Comparison of ENCODE assay signal across 12 mouse cellular contexts in genomic region chr9:90250964-90251750, GRCm38 (mm10). TPM values are rescaled to one million over a fixed set of nuclear protein-coding genes. Genes with fewer than 3 reads are reported as not detected.
A peak's percentile ranks its signal among the peaks of the same experiment; 100 is the strongest.
DNase-seq lines count a peak whose midpoint lies in the region; ATAC-seq and TF ChIP-seq lines count a peak whose summit lies in the region.
"Had no signal": no experiment of that assay in that cellular context is flagged by ENCODE, and none has a peak within 500 bp of the region (broad histone marks: within the 10 kb centered on the region; RNA-seq: fewer than 3 reads in every experiment).

No protein-coding gene starts in this region.

- no peak for DNase-seq in frontal cortex, postnatal 25 days (ENCODE audit: low spot score in 2 of 2)
- DNase-seq in MEL (ENCODE audit: low read depth, low spot score), result peak; percentile 68
- peak; percentile 31 for DNase-seq in liver, postnatal 0 days
- DNase-seq in layer of hippocampus, adult 8-10 months (ENCODE audit: low spot score in 2 of 2), result no peak
- no peak for DNase-seq in gastrocnemius, adult 8-10 months (ENCODE audit: low spot score in 2 of 2)
- DNase-seq in left cerebral cortex, postnatal 4 days, result no peak
- DNase-seq: cerebellum, postnatal 25 days; heart, postnatal 10 days; kidney, adult 2 months; lung, postnatal 14 days had no signal

- H3K9ac ChIP-seq in MEL (ENCODE audit: control insufficient read depth, low read depth, low read length, poor library complexity, severe bottlenecking), result peak overlapping the region; percentile 55
- H3K9ac ChIP-seq in liver, postnatal 0 days (replicated peaks), result peak overlapping the region; percentile 46

- no peak for TF ChIP-seq RAD21 in MEL (IDR thresholded peaks at IDR 0.05; ENCODE audit: low read depth, low read length)

- peaks cover 1 to 45% of the 10 kb centered on the region in 2 experiments; a peak in 3 of 4 replicates for H3K36me3 ChIP-seq in MEL (ENCODE audit: control insufficient read depth in 1 of 2, insufficient read depth in 2 of 2, low read length in 2 of 2)
- peaks cover 31% of the 10 kb centered on the region for H3K36me3 ChIP-seq in liver, postnatal 0 days (replicated peaks; ENCODE audit: insufficient read depth, low read length)

- no peaks in the 10 kb centered on the region for H3K9me3 ChIP-seq in MEL (replicated peaks; ENCODE audit: insufficient read depth, low read length)
- no peaks in the 10 kb centered on the region for H3K9me3 ChIP-seq in liver, postnatal 0 days (ENCODE audit: low read length)

- peak overlapping the region; percentile 96 for H3K27ac ChIP-seq in MEL (ENCODE audit: control insufficient read depth, low read depth, low read length)
- peak overlapping the region; percentile 93 for H3K27ac ChIP-seq in liver, postnatal 0 days (ENCODE audit: low read depth)

- intact Hi-C loops in left cerebral cortex, postnatal 4 days (cut with DNase I), result no loop called here

- H3K4me2 ChIP-seq in liver, postnatal 0 days (ENCODE audit: low read depth, low read length), result peak overlapping the region; percentile 50

- TF ChIP-seq POLR2A in MEL (IDR thresholded peaks at IDR 0.05; ENCODE audit: control insufficient read depth in 1 of 2, insufficient read depth in 1 of 2, low read depth in 1 of 2, low read length in 2 of 2, poor library complexity in 1 of 2), result no peak

- H3K79me2 ChIP-seq in MEL (ENCODE audit: control insufficient read depth, insufficient read depth, low read length, poor library complexity), result peaks cover 3% of the 10 kb centered on the region; the same call in 1 of the 2 replicates

- 0 out of 2 replicates have a peak, but pooled peaks have one; percentile 18 for ATAC-seq in frontal cortex, adult (ENCODE audit: low TSS enrichment)
- ATAC-seq in inflammation-experienced regulatory T-cells, adult 6 months, result peak; percentile 19
- peak; percentile 32 for ATAC-seq in liver, postnatal 0 days

- peak in 1 of 2 experiments; percentile 28; a peak in 1 of 4 replicates for TF ChIP-seq EP300 in MEL (IDR thresholded peaks at IDR 0.05; ENCODE audit: low read depth in 1 of 2, low read length in 2 of 2)
- peak; percentile 39; the same call in 1 of the 2 replicates for TF ChIP-seq EP300 in liver, postnatal 0 days (IDR thresholded peaks at IDR 0.05; ENCODE audit: low read depth)

- 45% methylated on average over 13 of the region's 13 CpGs for WGBS in liver, postnatal 0 days (ENCODE audit: insufficient replicate concordance)

- no peak for TF ChIP-seq CTCF in MEL (IDR thresholded peaks at IDR 0.05 in 2 of 3, conservative IDR thresholded peaks at IDR 0.05 in 1 of 3; ENCODE audit: control insufficient read depth in 1 of 3, insufficient read depth in 1 of 3, low read depth in 2 of 3, low read length in 3 of 3, poor library complexity in 1 of 3, severe bottlenecking in 1 of 3)
- TF ChIP-seq CTCF in liver, postnatal 0 days (IDR thresholded peaks at IDR 0.05; ENCODE audit: low read depth), result no peak

- no peaks in the 10 kb centered on the region for H3K27me3 ChIP-seq in MEL (ENCODE audit: control insufficient read depth in 1 of 2, insufficient read depth in 2 of 2, low read length in 2 of 2)
- H3K27me3 ChIP-seq in liver, postnatal 0 days (ENCODE audit: insufficient read depth, low read length), result no peaks in the 10 kb centered on the region

- peak overlapping the region in 1 of 2 experiments; percentile 15; a peak in 1 of 4 replicates for H3K4me3 ChIP-seq in MEL (ENCODE audit: control insufficient read depth in 1 of 2, insufficient read depth in 1 of 2, low read depth in 2 of 2, low read length in 2 of 2)
- no peak overlapping the region for H3K4me3 ChIP-seq in liver, postnatal 0 days (ENCODE audit: low read depth, low read length)

- H3K4me1 ChIP-seq in MEL (ENCODE audit: control insufficient read depth in 1 of 2, insufficient read depth in 2 of 2, low read length in 2 of 2), result peaks cover 26 to 41% of the 10 kb centered on the region in 2 experiments
- peaks cover 66% of the 10 kb centered on the region for H3K4me1 ChIP-seq in liver, postnatal 0 days (ENCODE audit: insufficient read depth)

TF ChIP-seq in MEL, 35 proteins besides CTCF, POLR2A, EP300 and RAD21:
- TF ChIP-seq TBP (IDR thresholded peaks at IDR 0.05; ENCODE audit: low read depth, low read length), result 0 out of 2 replicates have a peak, but pooled peaks have one; percentile 15
- no peak for TF ChIP-seq ETS1 (IDR thresholded peaks at IDR 0.05; ENCODE audit: low read depth, low read length)
- 0 out of 2 replicates have a peak, but pooled peaks have one; percentile 12 for TF ChIP-seq TAL1 (IDR thresholded peaks at IDR 0.05; ENCODE audit: low read length)
- 0 out of 2 replicates have a peak, but pooled peaks have one; percentile 22 for TF ChIP-seq ZNF384 (IDR thresholded peaks at IDR 0.05; ENCODE audit: low read depth, low read length)
- TF ChIP-seq USF1 (IDR thresholded peaks at IDR 0.05; ENCODE audit: low read depth, low read length), result no peak
- TF ChIP-seq MYC (IDR thresholded peaks at IDR 0.05; ENCODE audit: low read depth, low read length), result no peak
- no peak for TF ChIP-seq MAX (IDR thresholded peaks at IDR 0.05; ENCODE audit: low read length)
- TF ChIP-seq USF2 (IDR thresholded peaks at IDR 0.05; ENCODE audit: borderline replicate concordance in 1 of 2, insufficient read depth in 1 of 2, low read depth in 1 of 2, low read length in 2 of 2), result no peak
- TF ChIP-seq HCFC1 (IDR thresholded peaks at IDR 0.05; ENCODE audit: low read depth, low read length), result no peak
- no peak for TF ChIP-seq SMC3 (IDR thresholded peaks at IDR 0.05; ENCODE audit: low read depth, low read length)
- TF ChIP-seq GATA1 (IDR thresholded peaks at IDR 0.05; ENCODE audit: low read depth, low read length), result no peak
- TF ChIP-seq MEF2A (IDR thresholded peaks at IDR 0.05; ENCODE audit: extremely low read depth, insufficient replicate concordance, low read depth, low read length, poor library complexity, severe bottlenecking), result no peak
- no peak for TF ChIP-seq KAT2A (conservative IDR thresholded peaks at IDR 0.05; ENCODE audit: low read depth, low read length)
- TF ChIP-seq GABPA (IDR thresholded peaks at IDR 0.05; ENCODE audit: low read depth, low read length), result no peak
- TF ChIP-seq JUND (IDR thresholded peaks at IDR 0.05; ENCODE audit: low read depth, low read length), result no peak
- no peak for TF ChIP-seq NRF1 (IDR thresholded peaks at IDR 0.05; ENCODE audit: insufficient read depth, low read depth, low read length, poor library complexity, severe bottlenecking)
- TF ChIP-seq CHD2 (IDR thresholded peaks at IDR 0.05; ENCODE audit: low read length), result no peak
- TF ChIP-seq ZC3H11A (IDR thresholded peaks at IDR 0.05; ENCODE audit: low read depth, low read length), result no peak
- no peak for TF ChIP-seq RCOR1 (IDR thresholded peaks at IDR 0.05; ENCODE audit: low read depth, low read length)
- TF ChIP-seq ELF1 (IDR thresholded peaks at IDR 0.05; ENCODE audit: low read depth, low read length), result no peak
- TF ChIP-seq MXI1 (IDR thresholded peaks at IDR 0.05; ENCODE audit: low read depth, low read length), result no peak
- TF ChIP-seq SIN3A (IDR thresholded peaks at IDR 0.05; ENCODE audit: low read length), result no peak; the same call in 1 of the 2 replicates
- no peak for TF ChIP-seq POLR2AphosphoS2 (IDR thresholded peaks at IDR 0.05; ENCODE audit: low read length)
- TF ChIP-seq BHLHE40 (IDR thresholded peaks at IDR 0.05; ENCODE audit: borderline replicate concordance, low read depth, low read length), result no peak
- TF ChIP-seq NELFE (IDR thresholded peaks at IDR 0.05; ENCODE audit: low read depth, low read length), result no peak
- no peak for TF ChIP-seq ZKSCAN1 (IDR thresholded peaks at IDR 0.05; ENCODE audit: low read depth, low read length)
- no peak for TF ChIP-seq MAFK (IDR thresholded peaks at IDR 0.05; ENCODE audit: borderline replicate concordance, low read depth, low read length)

RNA-seq across cellular contexts. Expression of gene Tbc1d2b, which starts 19.4 kb away (rescaled TPM):
- total RNA-seq in MEL (2012; rRNA removed), result 6.5 and 7.1 TPM in 2 replicates
- 10 to 100 TPM in 1 of 2 experiments, not detected in 1; 12.6 TPM for polyA plus RNA-seq in MEL (2012; ENCODE audit: insufficient read depth in 1 of 2, insufficient read length in 2 of 2, low read depth in 1 of 2, low replicate concordance in 2 of 2, missing spikeins in 1 of 2)
- polyA plus RNA-seq in inflammation-experienced regulatory T-cells, adult 6 months (2017; shearing (Covaris generic)), result 10 to 100 TPM; 10.6 to 14.0 (median 10.8) TPM
- 5.1 and 6.2 TPM in 2 replicates for polyA plus RNA-seq in liver, postnatal 0 days (2015; fragmentation: Nextera tagmentation; extraction: Ambion mirVana)
- 10 to 100 TPM; 10.6 to 16.8 (median 14.6) TPM for total RNA-seq in layer of hippocampus, adult 8-10 months (2022)
- total RNA-seq in gastrocnemius, adult 8-10 months (2022), result 1 to 10 TPM; 2.6 to 4.5 (median 3.7) TPM
- total RNA-seq in left cerebral cortex, postnatal 4 days (2021), result 10 to 100 TPM; 16.8 to 21.9 TPM

Comparison
In these comparisons a context has a peak if more than half of its experiments do, and no peak if none do; other contexts are left out.
1. DNase-seq: peak in MEL (single experiment) and liver, postnatal 0 days (single experiment); none in frontal cortex, postnatal 25 days (0 of 2), layer of hippocampus, adult 8-10 months (0 of 2), gastrocnemius, adult 8-10 months (0 of 2) and left cerebral cortex, postnatal 4 days (single experiment).
2. Peak in every context shown above with its lines, with median percentiles within 50 percentile points of each other: ATAC-seq.